Mouse (Mus musculus) heart, postnatal 0 days (tissue): ENCODE results near the gene Phc3.

Source experiments
- CTCF ChIP-seq: IDR thresholded peaks from 2 replicates; pipeline ENCODE4 v1.5.1; 2016; ENCODE audit warnings: antibody characterized with exemption, control low read depth, low read depth
- EP300 ChIP-seq: IDR thresholded peaks from 2 replicates; pipeline ENCODE4 v1.6.1; 2016; ENCODE audit warnings: antibody characterized with exemption, low read depth

- TF ChIP-seq EP300 (no peak), CTCF (no peak)
Observed at GRCm38 (mm10) chr3:30994859-30995258, 25.6 kb upstream of the Phc3 start.
